Mouse (Mus musculus) heart, adult 2 months (tissue): ENCODE data around the gene Aggf1. TPM values are rescaled to one million over a fixed set of nuclear protein-coding genes. Genes with fewer than 3 reads are reported as not detected.

Experiments
- DNase-seq, 2 experiments: peaks; one replicate each; pipeline ENCODE4 v3.0.0; 2021
- H3K27ac ChIP-seq: fragments of 200-600 bp; 2 replicates; pipeline ENCODE4 v1.8.1; 2022
- H3K27me3 ChIP-seq: fragments of 200-500 bp; 2 replicates; pipeline ENCODE4 v1.6.1; 2012; ENCODE audit warnings: mild to moderate bottlenecking, low read length, inconsistent platforms, mixed read lengths; ENCODE audit not compliant: control insufficient read depth, insufficient read depth
- H3K36me3 ChIP-seq: fragments of 200-500 bp; 2 replicates; pipeline ENCODE4 v1.6.1; 2012; ENCODE audit warnings: low read length, inconsistent platforms; ENCODE audit not compliant: control insufficient read depth, insufficient read depth
- H3K4me1 ChIP-seq: fragments of 200-500 bp; 2 replicates; pipeline ENCODE4 v1.6.1; 2011; ENCODE audit warnings: low read length; ENCODE audit not compliant: control insufficient read depth, insufficient read depth
- H3K4me3 ChIP-seq: fragments of 200-600 bp; 2 replicates; pipeline ENCODE4 v1.8.1; 2022
- H3K79me2 ChIP-seq: fragments of 200-500 bp; replicated peaks from 2 replicates; pipeline ENCODE4 v1.6.1; 2012; ENCODE audit warnings: mild to moderate bottlenecking, inconsistent platforms, low read length, moderate library complexity, mixed read lengths; ENCODE audit not compliant: control insufficient read depth, insufficient read depth
- H3K9ac ChIP-seq: fragments of 200-500 bp; 2 replicates; pipeline ENCODE4 v1.6.1; 2012; ENCODE audit warnings: low read depth, mild to moderate bottlenecking, control low read depth, inconsistent platforms, low read length, mixed read lengths
- CTCF ChIP-seq: fragments of 200-600 bp; IDR thresholded peaks from 2 replicates; pipeline ENCODE4 v1.8.1; 2022; ENCODE audit warnings: antibody characterized with exemption, mild to moderate bottlenecking, moderate library complexity
- EP300 ChIP-seq: fragments of 200-500 bp; IDR thresholded peaks from 2 replicates; pipeline ENCODE4 v1.6.1; 2011; ENCODE audit warnings: low read depth, low read length, control low read depth; ENCODE audit not compliant: insufficient read depth
- POLR2A ChIP-seq: fragments of 200-500 bp; IDR thresholded peaks from 2 replicates; pipeline ENCODE4 v1.6.1; 2011; ENCODE audit warnings: mild to moderate bottlenecking, low read depth, low read length, control low read depth; ENCODE audit not compliant: insufficient read depth
- WGBS: fragments of 180-500 bp; shearing (Covaris S2); methylation state at CpG from one replicate; pipeline ENCODE4 v1.1.7; 2018; 5-methylcytosine and 5-hydroxymethylcytosine counted together
- intact Hi-C: fragments of 180-260 bp; cut with DNase I; formaldehyde crosslinking; loops from one replicate; pipeline ENCODE4 v1.15.1; 2025
- polyA plus RNA-seq: library from polyadenylated mRNA; depleted of rRNA; stranded (reverse); fragments of >200 nt; gene quantifications from 2 replicates; pipeline ENCODE4 v1.2.3, GENCODE M21; 2012
- total RNA-seq, 2 experiments: library from RNA; stranded (reverse); gene quantifications; 2 replicates each; pipeline ENCODE4 v1.2.3; 2021

The Aggf1 gene
- total and polyA plus RNA-seq, 3 experiments: 9.3 to 24.1 (median 21.8) TPM

DNA sequence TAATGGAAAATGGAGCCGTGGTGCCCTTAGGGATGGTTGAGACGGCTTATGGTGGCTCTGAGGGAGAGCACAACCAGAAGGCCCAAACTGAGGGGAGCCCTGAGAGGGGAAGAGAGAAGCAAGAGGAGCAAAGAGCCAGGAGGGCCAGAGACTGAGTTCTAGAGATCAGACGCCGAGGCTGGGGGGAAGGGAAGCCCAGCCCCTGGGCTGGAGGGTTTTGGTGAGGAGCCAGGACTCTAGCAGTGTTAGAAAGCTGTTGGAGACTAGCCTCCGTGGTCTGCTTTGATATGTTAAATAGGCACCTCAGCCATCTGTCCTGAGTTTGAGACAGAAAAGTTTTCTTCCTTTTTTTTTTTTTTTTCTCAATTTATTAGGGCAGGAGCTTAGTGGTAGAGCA lies 47.8 kb downstream of the Aggf1 start:
- no peaks in the 10 kb centered on the region for H3K36me3 ChIP-seq
- 20% methylated on average over 5 of the region's 5 CpGs for WGBS
- DNase-seq: no peak
- H3K79me2 ChIP-seq: peaks cover 8% of the 10 kb centered on the region
- H3K27ac ChIP-seq: no peak overlapping the region; the same call in 1 of the 2 replicates
- peaks cover 5% of the 10 kb centered on the region for H3K4me1 ChIP-seq
- H3K9ac ChIP-seq: peak overlapping the region; percentile 1
- H3K4me3 ChIP-seq: 0 out of 2 replicates have a peak overlapping the region, but pooled peaks have one; percentile 10
- intact Hi-C loops: no loop called here
- TF ChIP-seq POLR2A (no peak), CTCF (no peak), EP300 (no peak)
- no peaks in the 10 kb centered on the region for H3K27me3 ChIP-seq

DNA sequence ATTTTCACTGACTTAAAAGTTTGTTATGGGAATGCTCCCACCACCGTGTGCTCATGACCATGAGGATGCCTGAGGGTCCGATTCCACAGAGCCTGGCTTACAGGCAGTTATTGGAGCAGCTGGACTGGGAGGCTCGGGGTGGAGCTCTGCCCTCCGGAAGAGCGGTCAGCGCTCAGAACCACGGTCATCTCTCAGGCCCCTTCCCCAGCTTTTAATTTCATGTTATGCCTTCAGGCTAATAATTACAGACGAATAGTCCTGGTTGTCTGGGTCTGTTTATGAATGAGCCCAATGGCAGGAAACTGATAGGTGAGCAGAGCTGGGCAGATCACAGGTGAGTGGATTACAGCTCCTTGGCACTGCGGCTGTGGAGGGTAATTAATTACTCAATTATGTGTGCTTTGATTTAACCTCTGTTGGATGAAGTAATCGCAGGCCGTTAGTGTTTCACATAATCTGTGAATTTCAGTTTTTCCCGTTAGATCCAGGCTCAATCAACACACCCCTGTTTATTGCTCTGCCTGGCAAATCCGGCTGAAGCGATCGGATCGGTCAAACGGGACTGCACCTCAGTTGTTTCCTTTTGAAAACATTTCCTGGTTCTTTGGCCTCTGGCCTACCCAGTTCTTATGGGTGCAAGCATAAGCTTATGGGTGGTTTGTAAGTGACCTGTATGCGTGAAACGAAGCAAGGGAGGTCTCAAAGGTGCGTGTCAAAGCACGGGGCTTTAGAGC lies 48.4 kb downstream of the Aggf1 start:
- 29% methylated on average over 21 of the region's 21 CpGs for WGBS
- H3K9ac ChIP-seq: peak overlapping the region; percentile 45
- peaks cover 3% of the 10 kb centered on the region for H3K79me2 ChIP-seq
- no peak for TF ChIP-seq POLR2A
- TF ChIP-seq CTCF: no peak
- TF ChIP-seq EP300: no peak
- no peak for DNase-seq
- H3K4me3 ChIP-seq: peak overlapping the region; percentile 89
- intact Hi-C loops: no loop called here
- no peak overlapping the region; the same call in 1 of the 2 replicates for H3K27ac ChIP-seq
- H3K4me1 ChIP-seq: peaks cover 4% of the 10 kb centered on the region
- no peaks in the 10 kb centered on the region for H3K27me3 ChIP-seq
- H3K36me3 ChIP-seq: no peaks in the 10 kb centered on the region

DNA sequence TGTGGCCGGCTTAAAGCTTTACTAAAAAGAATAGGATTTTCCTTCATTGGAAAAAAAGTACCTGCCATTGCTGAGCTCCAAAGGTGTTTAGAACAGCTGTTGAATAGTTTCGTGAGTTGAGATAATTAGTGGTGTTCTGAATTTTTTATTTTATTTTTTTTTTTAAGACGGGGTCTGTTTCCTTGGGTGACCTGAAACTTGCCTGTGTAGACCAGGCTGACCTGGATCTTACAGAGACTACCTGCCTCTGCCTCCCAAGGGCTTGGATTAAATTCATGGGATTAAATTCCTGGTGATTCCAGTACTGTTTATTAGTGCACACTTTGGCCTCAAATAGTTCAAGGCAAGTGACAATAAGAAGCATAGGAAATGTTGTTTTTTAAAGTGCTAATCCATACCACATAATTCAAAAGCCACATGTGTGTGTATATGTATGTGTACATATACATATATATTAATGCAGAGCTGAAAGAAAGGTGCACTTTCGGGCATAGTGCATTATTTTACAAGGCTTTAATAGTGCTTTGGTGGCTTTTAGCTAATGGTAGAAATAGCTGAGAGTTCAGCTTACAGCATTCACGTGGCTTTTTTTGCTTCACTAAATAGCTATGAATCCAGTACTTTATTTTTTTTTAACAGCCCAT lies 49.1 kb downstream of the Aggf1 start:
- Histone ChIP-seq H3K4me1 (peaks cover 4% of the 10 kb centered on the region), H3K9ac (peak overlapping the region; percentile 85; the same call in 1 of the 2 replicates), H3K27ac (peak overlapping the region; percentile 91; the same call in 1 of the 2 replicates), H3K79me2 (peaks cover 3% of the 10 kb centered on the region), H3K4me3 (peak overlapping the region; percentile 89), H3K27me3 (no peaks in the 10 kb centered on the region), H3K36me3 (no peaks in the 10 kb centered on the region)
- DNase-seq: no peak
- TF ChIP-seq POLR2A: no peak
- no peak for TF ChIP-seq EP300
- no peak for TF ChIP-seq CTCF
- 17% methylated on average over 5 of the region's 5 CpGs for WGBS
- intact Hi-C loops: no loop called here

DNA sequence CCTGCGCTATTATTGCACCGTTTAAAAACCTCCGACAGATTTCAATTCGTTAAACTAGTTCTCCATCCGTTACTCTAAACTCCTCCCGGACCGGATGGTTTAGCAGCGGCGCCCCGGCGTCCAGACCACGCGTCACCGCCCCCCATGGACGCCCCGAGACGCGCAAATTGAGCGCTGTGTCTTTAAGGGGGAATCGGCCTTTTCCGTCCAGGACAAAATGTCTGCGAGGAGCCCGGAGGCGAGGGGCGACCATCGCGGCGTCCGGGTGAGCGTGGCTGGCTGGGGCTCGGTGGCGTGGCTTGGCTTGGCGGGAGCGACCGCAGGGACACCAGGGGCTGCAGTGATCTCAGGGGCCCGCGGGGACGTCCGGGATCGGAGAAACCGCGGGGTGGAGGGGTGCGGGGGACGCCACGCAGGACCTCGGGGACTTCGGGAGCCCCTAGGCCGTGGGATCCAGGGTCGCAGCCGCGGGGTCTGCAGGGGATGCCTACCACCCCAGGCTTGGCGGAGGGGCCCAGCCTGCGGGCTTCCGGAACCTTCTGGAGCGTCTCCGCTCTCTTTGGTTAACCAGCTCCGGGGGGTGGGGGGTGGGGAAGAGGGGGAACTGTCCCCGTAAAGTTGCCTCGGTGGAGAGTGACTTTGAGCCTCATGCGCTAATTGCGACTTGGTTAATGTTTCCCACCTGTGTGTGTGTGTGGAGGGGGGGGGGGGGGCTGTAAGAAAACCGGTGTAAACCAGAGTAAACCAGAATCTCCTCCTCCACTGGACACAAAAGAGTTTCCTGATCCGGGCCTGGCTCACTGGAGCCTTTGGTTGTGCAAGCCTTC lies 49.9 kb downstream of the Aggf1 start:
- DNase-seq: peak; percentile 79 to 81
- WGBS: under 1% methylated on average over 63 of the region's 63 CpGs
- Histone ChIP-seq H3K4me3 (peak overlapping the region; percentile 89), H3K27ac (peak overlapping the region; percentile 91), H3K36me3 (no peaks in the 10 kb centered on the region), H3K79me2 (peaks cover 3% of the 10 kb centered on the region), H3K4me1 (peaks cover 4% of the 10 kb centered on the region), H3K27me3 (no peaks in the 10 kb centered on the region), H3K9ac (peak overlapping the region; percentile 85)
- intact Hi-C loops: no loop called here
- TF ChIP-seq POLR2A (peak; percentile 56), CTCF (no peak)

DNA sequence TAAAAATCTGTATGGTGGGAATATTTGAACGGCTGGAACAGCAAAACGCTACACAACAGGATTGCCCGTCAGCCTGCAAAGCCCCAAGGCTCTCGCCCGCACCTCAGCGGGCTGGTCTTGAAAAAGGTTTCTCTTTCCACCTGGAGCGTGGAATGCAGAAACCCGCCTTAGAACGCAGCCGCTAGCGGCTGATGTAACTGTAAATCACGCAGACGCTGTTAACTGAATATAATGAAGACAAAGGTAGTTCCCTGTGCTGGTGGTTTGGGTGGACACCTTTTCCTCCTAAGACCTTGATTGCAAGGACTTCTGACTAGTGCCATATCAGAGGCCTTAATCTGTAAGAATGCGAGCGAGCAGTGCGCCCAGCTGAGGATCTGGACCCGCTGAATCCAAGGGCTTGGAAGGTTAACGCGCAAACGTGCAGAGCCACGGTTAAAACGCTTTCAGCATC lies 50.5 kb downstream of the Aggf1 start:
- Histone ChIP-seq H3K79me2 (peaks cover 3% of the 10 kb centered on the region), H3K9ac (peak overlapping the region; percentile 85), H3K4me3 (peak overlapping the region; percentile 89), H3K27ac (peak overlapping the region; percentile 91), H3K36me3 (no peaks in the 10 kb centered on the region), H3K27me3 (no peaks in the 10 kb centered on the region), H3K4me1 (peaks cover 4% of the 10 kb centered on the region)
- TF ChIP-seq EP300: no peak
- no peak for TF ChIP-seq POLR2A
- TF ChIP-seq CTCF: no peak
- intact Hi-C loops: no loop called here
- no peak for DNase-seq
- under 1% methylated on average over 22 of the region's 22 CpGs for WGBS
